Mouse (Mus musculus): Measurements from ENCODE around the gene Phc3.

DNA sequence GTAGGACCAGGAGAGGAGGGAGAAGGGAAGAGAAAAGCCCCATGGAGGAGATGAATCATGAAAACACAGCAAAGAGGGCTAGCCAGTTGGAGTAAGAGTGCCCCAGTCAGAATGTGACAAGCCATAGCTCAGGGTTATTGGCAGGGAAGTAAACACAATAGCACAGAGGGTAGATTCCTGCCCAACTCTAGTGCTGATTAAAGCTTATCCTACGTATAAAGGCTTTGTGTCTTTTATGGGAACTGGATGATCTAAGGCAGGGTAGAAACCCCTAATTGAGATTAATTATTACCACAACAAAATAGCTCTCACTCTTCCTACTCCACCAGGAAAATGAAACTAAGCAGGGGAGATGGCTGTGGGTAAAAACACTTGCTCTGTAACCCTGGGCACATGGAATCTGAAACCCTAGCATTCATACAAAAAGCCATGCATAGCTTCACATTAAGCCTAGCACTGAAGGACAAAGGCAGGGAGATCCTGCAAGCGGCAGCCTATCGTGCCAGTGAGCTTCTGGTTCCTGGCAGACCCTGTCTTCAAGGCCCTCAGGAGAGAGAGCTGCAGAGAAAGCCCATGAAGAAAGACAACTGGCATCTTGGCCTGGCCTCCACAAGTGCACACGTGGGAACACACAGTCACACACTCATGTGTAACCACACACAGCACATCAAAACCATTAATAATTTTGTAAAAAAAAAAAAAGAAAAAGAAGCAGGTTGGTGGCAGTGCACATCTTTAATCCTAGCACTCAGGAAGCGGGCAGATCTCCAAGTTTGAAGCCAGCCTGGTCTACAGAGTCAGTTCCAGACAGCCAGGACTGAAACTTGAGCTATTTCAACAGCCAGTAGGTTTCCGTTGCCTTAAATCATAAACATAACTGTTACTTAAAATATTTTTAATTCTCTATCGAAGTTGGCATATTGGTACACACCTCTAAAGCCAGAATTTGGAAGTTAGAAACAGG lies 9.1 kb downstream of the Phc3 start:
- TF ChIP-seq SIN3A (IDR thresholded peaks at IDR 0.05; ENCODE audit: low read length) (no peak), CTCF (IDR thresholded peaks at IDR 0.05 in 2 of 3, conservative IDR thresholded peaks at IDR 0.05 in 1 of 3; ENCODE audit: control insufficient read depth in 1 of 3, insufficient read depth in 1 of 3, low read depth in 2 of 3, low read length in 3 of 3, poor library complexity in 1 of 3, severe bottlenecking in 1 of 3) (no peak), GATA1 (IDR thresholded peaks at IDR 0.05; ENCODE audit: low read depth, low read length) (no peak), POLR2A (IDR thresholded peaks at IDR 0.05; ENCODE audit: control insufficient read depth in 1 of 2, insufficient read depth in 1 of 2, low read depth in 1 of 2, low read length in 2 of 2, poor library complexity in 1 of 2) (no peak), ZMIZ1 (IDR thresholded peaks at IDR 0.05; ENCODE audit: low read depth, low read length) (no peak), UBTF (IDR thresholded peaks at IDR 0.05; ENCODE audit: borderline replicate concordance, insufficient read depth, low read depth, low read length) (no peak), TCF12 (IDR thresholded peaks at IDR 0.05; ENCODE audit: low read depth, low read length) (no peak)
